Mouse (Mus musculus) urinary bladder, adult 18-20 months (tissue): ENCODE data around the gene Phex.

Experiments used
- DNase-seq, 2 experiments: peaks; one replicate each; pipeline ENCODE4 v3.0.0; 2022; ENCODE audit warnings: low spot score in 2 of 2, mixed read lengths in 2 of 2

Gene Phex

DNA sequence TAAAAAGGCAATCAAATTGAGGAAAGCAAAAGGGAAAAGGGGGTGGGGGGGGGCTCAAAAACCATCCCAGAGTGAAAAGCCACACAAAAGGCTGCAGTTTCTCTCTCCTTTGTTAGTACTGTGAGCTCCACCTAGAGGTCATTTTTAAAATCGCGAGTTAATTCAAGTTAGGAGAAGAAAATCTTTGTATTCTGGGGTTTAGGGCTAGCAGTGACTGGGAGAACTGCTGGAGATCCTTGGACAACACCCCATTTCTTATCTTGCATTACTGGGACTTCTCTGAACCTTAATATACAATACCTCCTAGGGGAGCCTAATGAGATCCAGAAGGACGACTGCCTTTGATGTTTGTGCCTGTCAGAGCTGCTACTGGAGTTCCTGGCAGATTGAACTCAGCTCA is 107.7 kb downstream of the Phex start:
- DNase-seq, result no peak

DNA sequence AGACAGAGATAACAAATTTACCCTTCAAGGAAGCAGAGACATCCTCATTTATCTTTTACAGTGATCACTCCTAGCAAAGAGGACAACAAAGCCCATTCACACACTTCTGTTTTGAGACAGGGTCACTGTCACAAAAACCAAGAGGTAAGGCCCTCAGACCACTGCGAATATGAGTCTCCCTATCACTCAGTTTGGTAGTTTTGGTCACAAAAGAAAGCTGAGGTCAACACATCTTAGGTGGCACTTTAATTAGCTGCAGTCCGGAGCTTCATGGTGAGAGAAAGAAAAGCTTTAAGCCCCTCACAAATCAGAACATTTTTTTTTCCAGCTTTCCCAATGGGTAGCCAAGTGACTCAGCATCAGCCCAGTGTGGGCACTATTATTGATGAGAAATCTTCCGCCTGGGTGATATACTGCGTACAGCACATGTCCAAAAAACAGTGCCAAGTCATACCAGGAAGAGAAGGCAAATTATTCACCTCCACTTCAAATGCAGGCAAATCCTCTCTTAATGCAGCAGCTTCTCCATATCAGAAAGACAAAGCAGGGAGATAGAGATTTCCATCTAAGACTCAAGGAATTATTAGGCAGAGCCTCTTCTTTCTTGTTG is 108.2 kb downstream of the Phex start:
- DNase-seq, result no peak

- no peak for DNase-seq
Measured at GRCm38 (mm10) chrX:157305852-157306232, 109.3 kb downstream of the Phex start.

DNA sequence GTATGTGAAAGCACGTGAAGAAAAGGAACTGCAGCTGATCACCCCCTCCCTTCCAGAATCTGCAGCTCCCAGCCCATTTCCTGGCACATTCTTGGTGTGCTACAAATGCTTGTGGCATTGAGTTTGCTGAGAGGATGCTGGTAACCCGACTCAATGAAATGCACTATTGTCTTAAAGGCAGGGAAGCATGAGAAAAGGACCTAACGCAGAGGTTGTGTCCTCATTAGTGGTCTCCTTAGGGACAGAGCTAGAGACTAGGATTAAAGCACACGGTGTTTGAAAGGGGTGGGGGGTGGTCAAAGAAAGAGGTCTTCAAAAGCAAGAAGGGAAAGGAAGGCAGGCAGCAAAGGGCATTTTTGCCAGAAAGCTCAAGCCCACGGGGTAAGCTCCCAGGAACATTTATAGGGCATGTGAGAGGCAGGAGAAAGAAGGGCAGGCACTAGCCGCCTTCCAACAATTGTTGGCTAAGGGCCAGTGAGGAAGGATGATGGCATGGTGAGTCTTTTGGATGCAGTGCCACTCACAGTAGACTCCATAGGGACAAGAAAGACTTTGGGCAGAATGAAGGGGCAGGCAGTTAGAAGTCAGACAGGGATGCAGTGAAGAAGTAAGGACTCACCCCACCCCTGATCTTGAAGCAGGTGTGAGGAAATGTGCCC is 109.8 kb downstream of the Phex start:
- DNase-seq, result no peak

DNA sequence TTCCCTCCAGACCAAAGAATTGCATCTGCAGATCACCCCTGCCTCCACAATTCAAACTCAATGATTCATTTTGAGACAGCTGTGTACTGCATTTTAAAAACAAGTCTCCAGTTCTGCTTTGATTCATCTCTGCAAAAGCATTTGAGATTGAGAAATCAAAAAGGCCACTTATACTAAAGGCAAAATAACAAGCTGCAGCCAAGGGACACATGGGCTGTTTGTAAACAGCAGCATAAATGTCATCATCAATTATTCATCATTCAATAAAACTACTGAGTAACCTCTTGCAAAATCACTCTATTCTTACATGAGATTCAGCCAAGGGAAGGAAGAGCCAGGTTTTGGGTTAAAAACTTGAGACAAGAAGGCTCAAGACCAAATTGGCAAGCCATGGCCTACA is 122.7 kb downstream of the Phex start:
- DNase-seq, result no peak

DNA sequence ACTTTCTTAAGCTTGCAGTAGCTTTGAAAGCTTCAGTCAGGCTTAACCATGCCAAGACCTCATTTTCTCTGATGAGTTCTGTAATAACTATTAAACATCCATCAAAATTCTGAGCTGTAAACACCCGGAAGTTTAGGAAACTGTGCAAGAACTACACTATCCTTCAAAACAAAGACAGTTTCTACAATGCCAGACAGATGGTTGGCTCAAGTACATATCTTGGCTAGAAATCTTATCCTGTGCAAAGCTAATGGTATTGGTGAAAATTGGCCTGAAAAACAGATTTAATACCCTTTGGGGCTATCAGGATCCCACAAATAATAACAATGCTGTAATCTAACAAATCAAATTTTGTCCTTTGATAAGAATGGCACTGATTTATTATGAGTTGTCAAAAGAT is 138.5 kb downstream of the Phex start:
- no peak for DNase-seq

GRCm38 (mm10) chrX:157273291-157273690 is 141.8 kb downstream of the Phex start:
- DNase-seq, result no peak

DNA sequence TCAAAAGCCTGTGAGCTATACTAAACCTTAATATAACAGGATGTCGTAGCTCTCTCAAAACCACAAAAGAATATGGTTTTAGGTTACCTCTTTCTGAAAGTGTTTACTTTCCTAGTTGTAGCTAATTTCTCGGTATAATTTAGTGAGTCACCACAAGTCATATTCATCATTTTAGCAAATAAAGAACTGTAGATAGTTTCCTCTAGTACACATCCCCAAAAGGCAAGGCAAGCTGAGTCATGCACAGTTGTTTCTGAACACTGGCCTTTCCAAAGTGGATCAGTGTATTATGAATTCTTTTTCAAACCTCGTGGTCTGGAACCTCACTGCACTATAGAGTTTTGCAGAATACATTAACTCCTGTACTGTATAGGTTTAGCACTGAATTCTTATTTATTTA is 143.5 kb downstream of the Phex start:
- no peak for DNase-seq

- no peak for DNase-seq
Measured at GRCm38 (mm10) chrX:157269726-157270305, 145.3 kb downstream of the Phex start.

DNA sequence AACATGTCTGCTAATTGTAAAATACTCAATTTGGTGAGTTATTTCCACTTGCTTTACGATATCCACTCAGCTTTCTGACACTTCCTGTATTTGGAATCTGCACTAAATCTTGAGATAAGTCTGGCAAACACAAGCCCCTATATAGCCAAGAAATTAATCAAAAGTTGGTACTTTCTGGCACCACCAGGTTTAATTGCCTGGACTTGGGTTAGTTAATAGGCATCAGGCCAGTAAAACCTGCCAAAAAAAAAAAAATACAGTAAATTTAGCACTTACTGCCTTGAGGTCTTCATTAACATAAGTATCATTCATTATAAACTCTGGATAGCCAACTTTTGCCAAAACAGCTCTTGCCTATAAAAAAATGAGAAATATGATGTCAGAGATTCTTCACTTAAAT is 147.0 kb downstream of the Phex start:
- no peak for DNase-seq

GRCm38 (mm10) chrX:157202736-157203135 is 212.4 kb downstream of the Phex start:
- no peak for DNase-seq

GRCm38 (mm10) chrX:157184167-157184566 is 230.9 kb downstream of the Phex start:
- DNase-seq, result no peak

DNA sequence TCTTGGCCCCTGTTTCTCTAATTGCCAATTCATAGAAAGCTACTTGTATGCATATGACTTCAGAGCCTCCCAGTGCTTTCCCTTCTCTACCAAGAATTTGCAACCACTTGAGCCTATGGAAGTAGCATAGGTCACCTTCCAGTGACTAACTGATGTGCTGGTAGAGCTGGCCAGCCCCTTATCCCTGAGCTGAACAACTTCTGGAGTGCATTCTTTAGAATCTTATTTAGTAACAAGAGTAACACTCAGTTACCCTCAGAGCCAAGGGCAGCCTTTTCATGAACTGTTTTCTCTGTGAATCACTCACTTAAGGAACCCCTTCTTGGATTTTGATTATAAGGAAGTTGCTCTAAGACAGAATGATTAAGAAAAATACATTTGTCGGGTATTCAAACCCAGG is 234.3 kb downstream of the Phex start:
- DNase-seq, result no peak

GRCm38 (mm10) chrX:157164142-157164541 is 251.0 kb downstream of the Phex start:
- no peak for DNase-seq

- no peak for DNase-seq
Measured at GRCm38 (mm10) chrX:157163394-157163793, 251.7 kb downstream of the Phex start.

GRCm38 (mm10) chrX:157144675-157145074 is 270.4 kb downstream of the Phex start:
- no peak for DNase-seq

GRCm38 (mm10) chrX:157139601-157140000 is 275.5 kb downstream of the Phex start:
- no peak for DNase-seq
